Mouse (Mus musculus): ENCODE measurements around the gene Ralb.

- TF ChIP-seq POLR2A (IDR thresholded peaks at IDR 0.05; ENCODE audit: borderline replicate concordance, extremely low read depth, insufficient read depth, insufficient read length, poor library complexity, severe bottlenecking) (no peak), CTCF (IDR thresholded peaks at IDR 0.05; ENCODE audit: borderline replicate concordance, extremely low read depth, insufficient read depth, insufficient read length) (no peak)
Observed at GRCm38 (mm10) chr1:119437401-119437800, 67.2 kb downstream of the Ralb start.
